ENCODE assay signal across 19 mouse cellular contexts in the genomic region with DNA sequence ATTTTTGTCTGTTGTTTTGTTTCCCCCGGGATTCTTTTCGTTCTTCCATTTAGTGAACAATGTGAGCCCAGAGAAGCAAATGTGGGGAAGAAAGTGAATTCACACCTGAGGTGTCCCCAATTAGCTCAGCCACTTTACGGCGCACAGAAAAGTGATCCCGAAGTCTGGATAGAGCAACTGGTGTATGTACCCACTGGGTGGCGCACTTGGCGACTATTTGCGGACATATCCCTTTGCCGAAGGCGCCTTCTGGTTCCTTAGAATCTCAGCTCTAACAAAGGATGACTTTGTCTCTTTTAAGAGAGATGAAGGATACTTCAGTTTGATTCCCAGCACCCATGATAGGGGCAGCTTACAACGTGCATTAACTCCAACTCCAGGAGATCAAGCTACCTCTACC. TPM values are rescaled to one million over a fixed set of nuclear protein-coding genes. Genes with fewer than 3 reads are reported as not detected.
DNase-seq lines count a peak whose midpoint lies in the region; ATAC-seq and TF ChIP-seq lines count a peak whose summit lies in the region.
"Had no signal": no experiment of that assay in that cellular context is flagged by ENCODE, and none has a peak within 500 bp of the region (broad histone marks: within the 10 kb centered on the region; RNA-seq: fewer than 3 reads in every experiment).

No protein-coding gene starts in this region.

- DNase-seq in adrenal gland, postnatal 14 days = peak; percentile 41
- no peak for DNase-seq in adrenal gland, postnatal 36 days
- no peak for DNase-seq in heart, postnatal 0 days (ENCODE audit: low spot score)
- DNase-seq in heart, postnatal 25 days (ENCODE audit: low spot score) = no peak
- DNase-seq in liver, postnatal 0 days = no peak
- DNase-seq in liver, embryonic 11.5 days (ENCODE audit: low spot score) = no peak
- no peak for DNase-seq in MEL (ENCODE audit: low read depth, low spot score)
- no peak for DNase-seq in Muller cell, postnatal 12 days (ENCODE audit: inconsistent ontology term)
- DNase-seq: cerebellum, adult 9-11 months; gastrocnemius, postnatal 25 days; thymus, adult 18-20 months had no signal

- H3K4me1 ChIP-seq in heart, postnatal 0 days (ENCODE audit: control insufficient read depth, insufficient read depth) = no peaks in the 10 kb centered on the region
- no peaks in the 10 kb centered on the region for H3K4me1 ChIP-seq in liver, postnatal 0 days (ENCODE audit: insufficient read depth)
- no peaks in the 10 kb centered on the region for H3K4me1 ChIP-seq in liver, embryonic 11.5 days (replicated peaks; ENCODE audit: control insufficient read depth, insufficient read depth, low read length)
- peaks cover 2 to 8% of the 10 kb centered on the region in 2 experiments; a peak in 3 of 4 replicates for H3K4me1 ChIP-seq in MEL (ENCODE audit: control insufficient read depth in 1 of 2, insufficient read depth in 2 of 2, low read length in 2 of 2)
- H3K4me1 ChIP-seq: forebrain, embryonic 12.5 days had no signal

- no peak overlapping the region for H3K9ac ChIP-seq in heart, postnatal 0 days (replicated peaks; ENCODE audit: low read depth, low read length)
- H3K9ac ChIP-seq in liver, postnatal 0 days (replicated peaks) = no peak overlapping the region
- no peak overlapping the region for H3K9ac ChIP-seq in liver, embryonic 11.5 days (ENCODE audit: low read depth, low read length)
- H3K9ac ChIP-seq in MEL (ENCODE audit: control insufficient read depth, low read depth, low read length, poor library complexity, severe bottlenecking) = no peak overlapping the region
- H3K9ac ChIP-seq: forebrain, embryonic 12.5 days had no signal

- no peak for TF ChIP-seq POLR2A in MEL (IDR thresholded peaks at IDR 0.05; ENCODE audit: control insufficient read depth in 1 of 2, insufficient read depth in 1 of 2, low read depth in 1 of 2, low read length in 2 of 2, poor library complexity in 1 of 2)

- H3K27me3 ChIP-seq in heart, postnatal 0 days (ENCODE audit: control insufficient read depth, insufficient read depth, low read length) = no peaks in the 10 kb centered on the region
- H3K27me3 ChIP-seq in liver, postnatal 0 days (ENCODE audit: insufficient read depth, low read length) = no peaks in the 10 kb centered on the region
- H3K27me3 ChIP-seq in liver, embryonic 11.5 days (replicated peaks; ENCODE audit: control insufficient read depth, insufficient read depth, low read length) = no peaks in the 10 kb centered on the region
- H3K27me3 ChIP-seq in MEL (ENCODE audit: control insufficient read depth in 1 of 2, insufficient read depth in 2 of 2, low read length in 2 of 2) = peaks cover 0 to 2% of the 10 kb centered on the region in 2 experiments; a peak in 1 of 4 replicates
- H3K27me3 ChIP-seq: forebrain, embryonic 12.5 days had no signal

- no peak overlapping the region for H3K27ac ChIP-seq in heart, postnatal 0 days (ENCODE audit: low read depth)
- H3K27ac ChIP-seq in liver, postnatal 0 days (ENCODE audit: low read depth) = no peak overlapping the region
- no peak overlapping the region for H3K27ac ChIP-seq in liver, embryonic 11.5 days (ENCODE audit: low read depth, low read length)
- H3K27ac ChIP-seq in MEL (ENCODE audit: control insufficient read depth, low read depth, low read length) = no peak overlapping the region
- H3K27ac ChIP-seq: forebrain, embryonic 12.5 days had no signal

- 0 out of 2 replicates have a peak, but pooled peaks cover 3% of the 10 kb centered on the region for H3K9me3 ChIP-seq in heart, postnatal 0 days (replicated peaks; ENCODE audit: control insufficient read depth, low read length)
- 0 out of 2 replicates have a peak, but pooled peaks cover 2% of the 10 kb centered on the region for H3K9me3 ChIP-seq in liver, postnatal 0 days (ENCODE audit: low read length)
- H3K9me3 ChIP-seq in liver, embryonic 11.5 days (ENCODE audit: control insufficient read depth, low read length) = no peaks in the 10 kb centered on the region
- H3K9me3 ChIP-seq in MEL (replicated peaks; ENCODE audit: insufficient read depth, low read length) = no peaks in the 10 kb centered on the region

- no peaks in the 10 kb centered on the region; the same call in 1 of the 2 replicates for H3K79me2 ChIP-seq in MEL (ENCODE audit: control insufficient read depth, insufficient read depth, low read length, poor library complexity)

- TF ChIP-seq EP300 in heart, postnatal 0 days (IDR thresholded peaks at IDR 0.05; ENCODE audit: low read depth) = no peak
- no peak for TF ChIP-seq EP300 in liver, postnatal 0 days (IDR thresholded peaks at IDR 0.05; ENCODE audit: low read depth)
- TF ChIP-seq EP300 in MEL (IDR thresholded peaks at IDR 0.05; ENCODE audit: low read depth in 1 of 2, low read length in 2 of 2) = no peak

- no peaks in the 10 kb centered on the region for H3K36me3 ChIP-seq in heart, postnatal 0 days (replicated peaks; ENCODE audit: control insufficient read depth, insufficient read depth, low read length)
- no peaks in the 10 kb centered on the region for H3K36me3 ChIP-seq in liver, postnatal 0 days (replicated peaks; ENCODE audit: insufficient read depth, low read length)
- no peaks in the 10 kb centered on the region for H3K36me3 ChIP-seq in liver, embryonic 11.5 days (ENCODE audit: control insufficient read depth, insufficient read depth, low read length)
- peaks cover 0 to 6% of the 10 kb centered on the region in 2 experiments; a peak in 1 of 4 replicates for H3K36me3 ChIP-seq in MEL (ENCODE audit: control insufficient read depth in 1 of 2, insufficient read depth in 2 of 2, low read length in 2 of 2)
- H3K36me3 ChIP-seq: forebrain, embryonic 12.5 days had no signal

- TF ChIP-seq CTCF in heart, postnatal 0 days (IDR thresholded peaks at IDR 0.05; ENCODE audit: low read depth) = peak; percentile 6; the same call in 1 of the 2 replicates
- TF ChIP-seq CTCF in liver, postnatal 0 days (IDR thresholded peaks at IDR 0.05; ENCODE audit: low read depth) = peak; percentile 27
- TF ChIP-seq CTCF in MEL (IDR thresholded peaks at IDR 0.05 in 2 of 3, conservative IDR thresholded peaks at IDR 0.05 in 1 of 3; ENCODE audit: control insufficient read depth in 1 of 3, insufficient read depth in 1 of 3, low read depth in 2 of 3, low read length in 3 of 3, poor library complexity in 1 of 3, severe bottlenecking in 1 of 3) = peak in 2 of 3 experiments; percentile 21 to 29; a peak in 3 of 6 replicates

- no peak overlapping the region for H3K4me3 ChIP-seq in heart, postnatal 0 days (ENCODE audit: low read depth, low read length)
- no peak overlapping the region for H3K4me3 ChIP-seq in liver, postnatal 0 days (ENCODE audit: low read depth, low read length)
- H3K4me3 ChIP-seq in liver, embryonic 11.5 days (ENCODE audit: low read depth, low read length) = no peak overlapping the region
- no peak overlapping the region for H3K4me3 ChIP-seq in MEL (ENCODE audit: control insufficient read depth in 1 of 2, insufficient read depth in 1 of 2, low read depth in 2 of 2, low read length in 2 of 2)
- H3K4me3 ChIP-seq: forebrain, embryonic 12.5 days had no signal

- intact Hi-C loops in heart, postnatal 25 days (cut with DNase I) = loop anchor here (5.0 kb wide), 1 partner anchor 49 kb away; no protein-coding TSS in a partner anchor

- TF ChIP-seq RAD21 in MEL (IDR thresholded peaks at IDR 0.05; ENCODE audit: low read depth, low read length) = peak; percentile 3; the same call in 1 of the 2 replicates

- WGBS in heart, postnatal 0 days = 50% methylated on average over 11 of the region's 11 CpGs
- 56% methylated on average over 11 of the region's 11 CpGs for WGBS in liver, postnatal 0 days (ENCODE audit: insufficient replicate concordance)
- WGBS in liver, embryonic 11.5 days = 60% methylated on average over 11 of the region's 11 CpGs

- no peak for ATAC-seq in heart, postnatal 0 days (ENCODE audit: insufficient read depth, low read depth)
- ATAC-seq in liver, postnatal 0 days = no peak
- no peak for ATAC-seq in liver, embryonic 11.5 days (replicated peaks; ENCODE audit: low FRiP score)
- ATAC-seq: activated CD4-positive, CD25-positive, alpha-beta regulatory T cell, adult 4 months had no signal

- H3K4me2 ChIP-seq in heart, postnatal 0 days (ENCODE audit: low read depth, low read length) = no peak overlapping the region
- H3K4me2 ChIP-seq in liver, postnatal 0 days (ENCODE audit: low read depth, low read length) = no peak overlapping the region
- no peak overlapping the region for H3K4me2 ChIP-seq in liver, embryonic 11.5 days
- H3K4me2 ChIP-seq: forebrain, embryonic 12.5 days had no signal

TF ChIP-seq in MEL, 35 proteins besides CTCF, POLR2A, EP300 and RAD21:
- TF ChIP-seq SMC3 (IDR thresholded peaks at IDR 0.05; ENCODE audit: low read depth, low read length) (peak; percentile 15; the same call in 1 of the 2 replicates), ELF1 (IDR thresholded peaks at IDR 0.05; ENCODE audit: low read depth, low read length) (no peak)

RNA-seq across cellular contexts. Expression of a gene that starts 32.9 kb away (rescaled TPM):
- total RNA-seq in adrenal gland, postnatal 14 days (2021) = 5.9 and 17.0 TPM in 2 replicates
- 10 to 100 TPM in 1 of 2 experiments, 1 to 10 TPM in 1; 1.5 to 15.6 TPM for total RNA-seq in adrenal gland, postnatal 36 days (2021)
- total RNA-seq in heart, postnatal 0 days (2014; rRNA removed; ENCODE audit: low replicate concordance) = not detected in 2 replicates
- not detected in 2 replicates for polyA plus RNA-seq in heart, postnatal 0 days (2015; fragmentation: Nextera tagmentation; extraction: Ambion mirVana)
- total RNA-seq in heart, postnatal 25 days (2021) = under 1 TPM in 1 of 2 experiments, not detected in 1; 0.31 TPM
- polyA plus RNA-seq in liver, postnatal 0 days (2015; fragmentation: Nextera tagmentation; extraction: Ambion mirVana) = not detected in 2 replicates
- not detected in 2 replicates for polyA plus RNA-seq in liver, embryonic 11.5 days (2014; fragmentation: Nextera tagmentation; extraction: Ambion mirVana)
- total RNA-seq in MEL (2012; rRNA removed) = not detected in 2 replicates
- polyA plus RNA-seq in MEL (2012; ENCODE audit: insufficient read depth in 1 of 2, insufficient read length in 2 of 2, low read depth in 1 of 2, low replicate concordance in 2 of 2, missing spikeins in 1 of 2) = not detected
- total RNA-seq: layer of hippocampus, adult 18-20 months; left cerebral cortex, postnatal 25 days; megakaryocyte, adult 5-6 weeks had no signal
- polyA plus RNA-seq: activated CD4-positive, CD25-positive, alpha-beta regulatory T cell, adult 4 months; forebrain, embryonic 12.5 days; heart, embryonic 16.5 days; intestine, embryonic 14.5 days; liver, embryonic 16.5 days had no signal
